Mouse (Mus musculus): ENCODE data around the gene Rexo5. TPM values are rescaled to one million over a fixed set of nuclear protein-coding genes. Genes with fewer than 3 reads are reported as not detected.

Rexo5 gene
- polyA plus RNA-seq, 2 experiments, result 21.2 to 44.4 TPM

- H3K4me2 ChIP-seq (replicated peaks; ENCODE audit: low read depth, low read length, severe bottlenecking), result no peak overlapping the region
- no peak overlapping the region for H3K27ac ChIP-seq (replicated peaks; ENCODE audit: low read depth, low read length)
- H3K4me3 ChIP-seq (replicated peaks; ENCODE audit: low read length), result no peak overlapping the region
- H3K9ac ChIP-seq (ENCODE audit: low read depth, low read length, severe bottlenecking), result no peak overlapping the region
- ATAC-seq (ENCODE audit: low FRiP score, low read depth), result no peak
- H3K36me3 ChIP-seq (ENCODE audit: control insufficient read depth, insufficient read depth, low read length), result peaks cover 34% of the 10 kb centered on the region
- no peak for TF ChIP-seq POLR2A (IDR thresholded peaks at IDR 0.05; ENCODE audit: borderline replicate concordance, extremely low read depth, insufficient read depth, insufficient read length)
- no peaks in the 10 kb centered on the region for H3K27me3 ChIP-seq (ENCODE audit: control insufficient read depth, insufficient read depth, low read length)
- peaks cover 10% of the 10 kb centered on the region for H3K4me1 ChIP-seq (ENCODE audit: control insufficient read depth, insufficient read depth, low read length)
- 80% methylated on average over 2 of the region's 2 CpGs for WGBS
- H3K9me3 ChIP-seq (ENCODE audit: control insufficient read depth, low read length), result no peaks in the 10 kb centered on the region
- DNase-seq (ENCODE audit: low spot score), result no peak
These were observed 66.7 kb downstream of the Rexo5 start for GRCm38 (mm10) chr7:119860554-119860953.

GRCm38 (mm10) chr7:119860971-119861334, 67.1 kb downstream of the Rexo5 start:
- H3K9ac ChIP-seq (ENCODE audit: low read depth, low read length, severe bottlenecking), result peak overlapping the region; percentile 34; the same call in 1 of the 2 replicates
- no peaks in the 10 kb centered on the region for H3K27me3 ChIP-seq (ENCODE audit: control insufficient read depth, insufficient read depth, low read length)
- peaks cover 10% of the 10 kb centered on the region for H3K4me1 ChIP-seq (ENCODE audit: control insufficient read depth, insufficient read depth, low read length)
- H3K4me2 ChIP-seq (replicated peaks; ENCODE audit: low read depth, low read length, severe bottlenecking), result no peak overlapping the region
- ATAC-seq (ENCODE audit: low FRiP score, low read depth) (no peak), DNase-seq (ENCODE audit: low spot score) (no peak)
- no peaks in the 10 kb centered on the region for H3K9me3 ChIP-seq (ENCODE audit: control insufficient read depth, low read length)
- H3K27ac ChIP-seq (replicated peaks; ENCODE audit: low read depth, low read length), result no peak overlapping the region
- no peak for TF ChIP-seq POLR2A (IDR thresholded peaks at IDR 0.05; ENCODE audit: borderline replicate concordance, extremely low read depth, insufficient read depth, insufficient read length)
- peaks cover 34% of the 10 kb centered on the region for H3K36me3 ChIP-seq (ENCODE audit: control insufficient read depth, insufficient read depth, low read length)
- H3K4me3 ChIP-seq (replicated peaks; ENCODE audit: low read length), result no peak overlapping the region

- Histone ChIP-seq H3K27ac (replicated peaks; ENCODE audit: low read depth, low read length) (peak overlapping the region; percentile 79), H3K4me1 (ENCODE audit: control insufficient read depth, insufficient read depth, low read length) (peaks cover 10% of the 10 kb centered on the region), H3K36me3 (ENCODE audit: control insufficient read depth, insufficient read depth, low read length) (peaks cover 30% of the 10 kb centered on the region), H3K27me3 (ENCODE audit: control insufficient read depth, insufficient read depth, low read length) (no peaks in the 10 kb centered on the region), H3K4me3 (replicated peaks; ENCODE audit: low read length) (no peak overlapping the region), H3K9ac (ENCODE audit: low read depth, low read length, severe bottlenecking) (peak overlapping the region; percentile 34), H3K9me3 (ENCODE audit: control insufficient read depth, low read length) (no peaks in the 10 kb centered on the region), H3K4me2 (replicated peaks; ENCODE audit: low read depth, low read length, severe bottlenecking) (0 out of 2 replicates have a peak overlapping the region, but pooled peaks have one; percentile 4)
- WGBS, result 28% methylated on average over 6 of the region's 6 CpGs
- ATAC-seq (ENCODE audit: low FRiP score, low read depth) (peak; percentile 69), DNase-seq (ENCODE audit: low spot score) (peak; percentile 18)
- no peak for TF ChIP-seq POLR2A (IDR thresholded peaks at IDR 0.05; ENCODE audit: borderline replicate concordance, extremely low read depth, insufficient read depth, insufficient read length)
These were observed 67.7 kb downstream of the Rexo5 start for GRCm38 (mm10) chr7:119861335-119862091.

GRCm38 (mm10) chr7:119862167-119862566, 68.4 kb downstream of the Rexo5 start:
- peaks cover 10% of the 10 kb centered on the region for H3K4me1 ChIP-seq (ENCODE audit: control insufficient read depth, insufficient read depth, low read length)
- no peak overlapping the region for H3K9ac ChIP-seq (ENCODE audit: low read depth, low read length, severe bottlenecking)
- peaks cover 24% of the 10 kb centered on the region for H3K36me3 ChIP-seq (ENCODE audit: control insufficient read depth, insufficient read depth, low read length)
- no peak overlapping the region for H3K4me2 ChIP-seq (replicated peaks; ENCODE audit: low read depth, low read length, severe bottlenecking)
- no peak overlapping the region for H3K4me3 ChIP-seq (replicated peaks; ENCODE audit: low read length)
- WGBS, result 42% methylated on average over 1 of the region's 1 CpGs
- no peak for TF ChIP-seq POLR2A (IDR thresholded peaks at IDR 0.05; ENCODE audit: borderline replicate concordance, extremely low read depth, insufficient read depth, insufficient read length)
- H3K9me3 ChIP-seq (ENCODE audit: control insufficient read depth, low read length), result no peaks in the 10 kb centered on the region
- DNase-seq (ENCODE audit: low spot score) (no peak), ATAC-seq (ENCODE audit: low FRiP score, low read depth) (no peak)
- no peak overlapping the region for H3K27ac ChIP-seq (replicated peaks; ENCODE audit: low read depth, low read length)
- no peaks in the 10 kb centered on the region for H3K27me3 ChIP-seq (ENCODE audit: control insufficient read depth, insufficient read depth, low read length)

GRCm38 (mm10) chr7:119864500-119864899, 70.7 kb downstream of the Rexo5 start:
- Histone ChIP-seq H3K36me3 (ENCODE audit: control insufficient read depth, insufficient read depth, low read length) (peaks cover 3% of the 10 kb centered on the region), H3K4me2 (replicated peaks; ENCODE audit: low read depth, low read length, severe bottlenecking) (no peak overlapping the region), H3K9me3 (ENCODE audit: control insufficient read depth, low read length) (no peaks in the 10 kb centered on the region), H3K27ac (replicated peaks; ENCODE audit: low read depth, low read length) (no peak overlapping the region), H3K4me1 (ENCODE audit: control insufficient read depth, insufficient read depth, low read length) (peaks cover 10% of the 10 kb centered on the region), H3K9ac (ENCODE audit: low read depth, low read length, severe bottlenecking) (no peak overlapping the region), H3K4me3 (replicated peaks; ENCODE audit: low read length) (no peak overlapping the region), H3K27me3 (ENCODE audit: control insufficient read depth, insufficient read depth, low read length) (no peaks in the 10 kb centered on the region)
- TF ChIP-seq POLR2A (IDR thresholded peaks at IDR 0.05; ENCODE audit: borderline replicate concordance, extremely low read depth, insufficient read depth, insufficient read length), result no peak
- 91% methylated on average over 5 of the region's 5 CpGs for WGBS
- DNase-seq (ENCODE audit: low spot score) (no peak), ATAC-seq (ENCODE audit: low FRiP score, low read depth) (no peak)
